Mouse (Mus musculus) heart, embryonic 14.5 days (tissue): ENCODE measurements around the gene Rnf111. TPM values are rescaled to one million over a fixed set of nuclear protein-coding genes. Genes with fewer than 3 reads are reported as not detected.

Source experiments
- ATAC-seq: fragments of 200-750 bp; cut with Nextera tagmentation; 2 replicates; pipeline ENCODE4 v1.8.0; 2017; ENCODE audit warnings: low read depth, moderate TSS enrichment; ENCODE audit not compliant: insufficient number of reproducible peaks, insufficient read depth, low FRiP score
- H3K27ac ChIP-seq, 2 experiments: fragments of 200-500 bp in 1 of 2; fragments of 300-500 bp in 1 of 2; sonication (generic) in 1 of 2; replicated peaks in 1 of 2; 2 replicates each; pipeline ENCODE4 v1.5.1; 2012 to 2014; ENCODE audit warnings: low read depth in 2 of 2, low read length in 2 of 2, control low read depth in 1 of 2, mild to moderate bottlenecking in 1 of 2, mixed read lengths in 1 of 2; ENCODE audit not compliant: control insufficient read depth in 1 of 2, insufficient read depth in 1 of 2
- H3K27me3 ChIP-seq: fragments of 300-500 bp; sonication (generic); 2 replicates; pipeline ENCODE4 v1.6.1; 2014; ENCODE audit warnings: mild to moderate bottlenecking, low read length, control low read depth; ENCODE audit not compliant: control insufficient read depth, insufficient read depth
- H3K36me3 ChIP-seq: fragments of 300-500 bp; sonication (generic); 2 replicates; pipeline ENCODE4 v1.6.1; 2014; ENCODE audit warnings: mild to moderate bottlenecking, control low read depth, low read length, mixed read lengths; ENCODE audit not compliant: control insufficient read depth, insufficient read depth
- H3K4me1 ChIP-seq, 2 experiments: fragments of 200-500 bp in 1 of 2; fragments of 300-500 bp in 1 of 2; sonication (generic) in 1 of 2; 2 replicates each; pipeline ENCODE4 v1.6.1; 2012 to 2014; ENCODE audit warnings: low read length in 2 of 2, control low read depth in 1 of 2, mixed read lengths in 1 of 2; ENCODE audit not compliant: control insufficient read depth in 2 of 2, insufficient read depth in 2 of 2
- H3K4me2 ChIP-seq: fragments of 300-500 bp; sonication (generic); 2 replicates; pipeline ENCODE4 v1.6.1; 2014; ENCODE audit warnings: mild to moderate bottlenecking, low read length
- H3K4me3 ChIP-seq, 2 experiments: fragments of 200-500 bp in 1 of 2; fragments of 300-500 bp in 1 of 2; sonication (generic) in 1 of 2; 2 replicates each; pipeline ENCODE4 v1.5.1; 2012 to 2014; ENCODE audit warnings: low read length in 2 of 2, mild to moderate bottlenecking in 2 of 2, control low read depth in 1 of 2, low read depth in 1 of 2, moderate library complexity in 1 of 2; ENCODE audit not compliant: control insufficient read depth in 1 of 2, insufficient read depth in 1 of 2
- H3K9ac ChIP-seq: fragments of 300-500 bp; sonication (generic); 2 replicates; pipeline ENCODE4 v1.6.1; 2014; ENCODE audit warnings: mild to moderate bottlenecking, low read length
- H3K9me3 ChIP-seq: fragments of 300-500 bp; sonication (generic); 2 replicates; pipeline ENCODE4 v1.6.1; 2016; ENCODE audit warnings: low read length, control low read depth; ENCODE audit not compliant: control insufficient read depth
- WGBS: fragments of 180-500 bp; shearing (Covaris S2); extraction: QIAGEN DNeasy Blood & Tissue Kit; methylation state at CpG from one replicate; pipeline ENCODE4 v1.1.7; 2014; 5-methylcytosine and 5-hydroxymethylcytosine counted together
- polyA plus RNA-seq: library from polyadenylated mRNA; unstranded; fragments of >200 nt; fragmentation: Nextera tagmentation; extraction: Ambion mirVana; gene quantifications from 2 replicates; pipeline ENCODE4 v1.2.1, GENCODE M21; 2014

Gene Rnf111
- polyA plus RNA-seq, 1 experiment from 2014 or later: 22.8 TPM

DNA sequence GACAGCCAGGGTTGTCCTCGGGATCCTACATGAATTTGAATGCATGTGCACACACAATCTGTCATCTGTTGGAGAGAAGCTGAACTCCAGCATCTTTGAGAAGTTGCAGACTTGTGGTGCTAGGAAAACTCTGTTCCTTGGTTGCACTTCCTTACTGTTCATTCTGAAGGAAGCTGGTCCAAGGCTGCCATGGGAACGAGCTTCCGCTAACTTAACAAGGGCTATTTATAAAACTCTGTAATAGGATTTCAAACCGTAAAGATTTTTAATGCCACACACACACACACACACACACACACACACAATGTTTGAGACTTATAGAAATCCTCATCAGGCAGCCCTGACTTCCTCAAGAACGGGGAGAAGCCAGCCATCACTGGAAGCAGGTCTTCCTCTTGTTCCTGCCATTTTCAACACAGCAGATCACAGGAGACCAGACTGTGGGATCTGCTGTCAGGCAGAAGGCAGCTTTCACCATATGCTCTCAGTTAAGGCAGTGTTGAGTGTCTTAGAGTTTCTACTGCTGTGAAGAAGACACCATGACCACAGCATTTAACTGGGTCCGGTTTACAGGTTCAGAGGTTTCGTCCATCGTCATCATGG, 101.5 kb downstream of the Rnf111 start:
- H3K36me3 ChIP-seq: peaks cover 24% of the 10 kb centered on the region
- no peaks in the 10 kb centered on the region for H3K9me3 ChIP-seq
- H3K4me2 ChIP-seq: no peak overlapping the region
- ATAC-seq: no peak
- H3K27ac ChIP-seq: no peak overlapping the region
- no peaks in the 10 kb centered on the region for H3K4me1 ChIP-seq
- no peaks in the 10 kb centered on the region for H3K27me3 ChIP-seq
- no peak overlapping the region for H3K9ac ChIP-seq
- H3K4me3 ChIP-seq: no peak overlapping the region
- 87% methylated on average over 8 of the region's 8 CpGs for WGBS

DNA sequence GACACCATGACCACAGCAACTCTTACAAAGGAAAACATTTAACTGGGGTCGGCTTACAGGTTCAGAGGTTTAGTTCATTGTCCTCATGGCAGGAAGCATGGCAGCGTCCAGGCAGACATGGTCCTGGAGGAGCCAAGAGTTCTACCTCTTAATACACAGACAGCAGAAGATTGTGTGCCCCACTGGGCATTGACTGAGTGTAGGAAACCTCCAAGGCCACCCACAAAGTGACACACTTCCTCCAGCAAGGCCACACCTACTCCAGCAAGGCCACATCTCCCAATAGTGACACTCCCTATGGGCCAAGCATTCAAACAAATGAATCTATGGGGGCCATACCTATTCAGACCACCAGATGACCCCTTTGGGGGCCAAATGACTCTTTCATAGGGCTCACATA, 107.4 kb downstream of the Rnf111 start:
- H3K4me2 ChIP-seq: no peak overlapping the region
- no peaks in the 10 kb centered on the region for H3K4me1 ChIP-seq
- H3K9ac ChIP-seq: no peak overlapping the region
- H3K9me3 ChIP-seq: no peaks in the 10 kb centered on the region
- peaks cover 42% of the 10 kb centered on the region for H3K36me3 ChIP-seq
- ATAC-seq: no peak
- no peaks in the 10 kb centered on the region for H3K27me3 ChIP-seq
- no peak overlapping the region for H3K4me3 ChIP-seq
- 86% methylated on average over 2 of the region's 2 CpGs for WGBS
- no peak overlapping the region for H3K27ac ChIP-seq

DNA sequence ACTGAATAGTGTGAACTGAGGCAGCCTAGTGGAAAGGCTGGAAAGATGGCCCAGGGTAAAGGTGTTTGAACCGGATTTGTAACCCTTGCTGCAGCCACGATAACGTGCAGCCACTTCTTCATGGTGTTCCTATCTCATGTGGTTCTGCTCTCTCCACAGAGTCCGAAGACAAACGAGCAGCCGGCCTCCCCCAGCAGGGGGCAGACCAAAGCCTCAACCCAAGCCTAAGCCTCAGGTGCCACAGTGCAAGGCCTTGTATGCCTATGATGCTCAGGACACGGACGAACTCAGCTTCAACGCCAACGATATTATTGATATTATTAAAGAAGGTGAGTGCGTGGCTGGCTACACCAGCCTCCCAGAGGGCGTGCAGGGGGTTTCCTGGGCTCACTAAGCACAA, 107.9 kb downstream of the Rnf111 start:
- WGBS: 86% methylated on average over 12 of the region's 12 CpGs
- no peak overlapping the region for H3K27ac ChIP-seq
- no peaks in the 10 kb centered on the region for H3K4me1 ChIP-seq
- H3K36me3 ChIP-seq: peaks cover 39% of the 10 kb centered on the region
- no peaks in the 10 kb centered on the region for H3K27me3 ChIP-seq
- H3K4me2 ChIP-seq: no peak overlapping the region
- H3K9ac ChIP-seq: no peak overlapping the region
- ATAC-seq: no peak
- H3K9me3 ChIP-seq: no peaks in the 10 kb centered on the region
- no peak overlapping the region for H3K4me3 ChIP-seq

DNA sequence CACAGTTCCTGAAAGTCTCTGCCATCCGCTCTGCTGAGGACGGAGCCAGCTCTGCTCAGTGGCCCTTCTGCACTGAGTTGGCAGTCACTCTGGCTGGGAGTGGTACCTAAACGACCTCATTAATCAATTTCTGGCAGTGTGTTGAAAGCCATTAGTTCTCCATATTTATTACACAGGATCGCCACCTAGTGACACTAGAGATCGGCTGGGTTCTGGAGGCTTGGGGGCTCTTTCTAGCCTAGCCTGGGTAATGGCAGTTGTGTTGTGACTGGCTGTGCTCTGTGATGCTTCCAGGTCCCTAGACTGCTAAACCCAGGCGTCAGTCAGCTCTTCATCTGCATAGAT, 111.0 kb downstream of the Rnf111 start:
- no peak overlapping the region for H3K4me3 ChIP-seq
- WGBS: 19% methylated on average over 6 of the region's 6 CpGs
- no peak overlapping the region for H3K4me2 ChIP-seq
- no peak overlapping the region for H3K27ac ChIP-seq
- peaks cover 27% of the 10 kb centered on the region for H3K36me3 ChIP-seq
- no peak for ATAC-seq
- no peaks in the 10 kb centered on the region for H3K4me1 ChIP-seq
- no peak overlapping the region for H3K9ac ChIP-seq
- H3K27me3 ChIP-seq: no peaks in the 10 kb centered on the region
- no peaks in the 10 kb centered on the region for H3K9me3 ChIP-seq

DNA sequence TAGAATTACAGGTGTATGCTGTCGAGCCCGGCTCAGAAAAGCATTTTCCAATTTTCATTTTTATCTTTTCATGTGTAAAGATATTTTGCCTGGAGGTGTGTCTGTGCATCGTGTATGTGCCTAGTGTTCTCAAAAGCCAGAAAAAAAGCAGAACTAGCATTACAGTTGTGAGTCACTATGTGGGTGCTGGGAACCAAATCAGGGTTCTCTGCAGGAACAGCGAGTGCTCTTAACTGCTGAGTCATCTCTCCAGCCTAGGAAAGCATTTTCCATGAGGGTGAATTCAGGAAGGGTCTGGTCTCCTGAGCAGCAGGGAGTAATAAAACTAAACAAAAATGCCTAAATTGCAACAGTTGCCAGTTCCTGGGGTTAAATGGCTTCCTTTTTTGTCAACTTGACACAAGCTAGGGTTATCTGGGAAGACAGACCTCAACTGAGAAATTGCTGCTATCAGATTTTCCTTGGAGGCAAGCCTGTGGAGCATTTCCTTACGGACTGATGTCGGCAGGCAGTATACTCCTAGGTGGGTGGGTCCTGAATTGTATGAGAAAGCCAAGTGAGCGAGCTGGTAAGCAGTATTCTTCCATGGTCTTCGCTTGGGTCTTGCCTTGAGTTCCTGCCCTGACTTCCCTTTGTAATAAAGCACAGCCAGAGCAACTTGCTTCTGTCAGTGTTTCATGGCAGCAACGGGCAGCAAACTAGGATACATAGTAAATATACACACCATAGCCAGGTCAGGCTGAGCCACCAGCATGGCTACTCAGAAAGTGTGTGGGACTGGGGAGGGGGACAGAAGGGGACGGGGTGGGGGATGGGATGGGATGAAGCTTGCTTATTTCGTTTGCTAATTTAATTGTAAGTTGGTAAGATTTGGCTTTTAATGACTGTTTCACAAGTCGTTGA, 111.6 kb downstream of the Rnf111 start:
- H3K27ac ChIP-seq: no peak overlapping the region
- no peaks in the 10 kb centered on the region for H3K9me3 ChIP-seq
- WGBS: 71% methylated on average over 12 of the region's 12 CpGs
- H3K27me3 ChIP-seq: no peaks in the 10 kb centered on the region
- H3K9ac ChIP-seq: no peak overlapping the region
- peaks cover 26% of the 10 kb centered on the region for H3K36me3 ChIP-seq
- H3K4me3 ChIP-seq: no peak overlapping the region
- H3K4me1 ChIP-seq: no peaks in the 10 kb centered on the region
- ATAC-seq: no peak
- no peak overlapping the region for H3K4me2 ChIP-seq

DNA sequence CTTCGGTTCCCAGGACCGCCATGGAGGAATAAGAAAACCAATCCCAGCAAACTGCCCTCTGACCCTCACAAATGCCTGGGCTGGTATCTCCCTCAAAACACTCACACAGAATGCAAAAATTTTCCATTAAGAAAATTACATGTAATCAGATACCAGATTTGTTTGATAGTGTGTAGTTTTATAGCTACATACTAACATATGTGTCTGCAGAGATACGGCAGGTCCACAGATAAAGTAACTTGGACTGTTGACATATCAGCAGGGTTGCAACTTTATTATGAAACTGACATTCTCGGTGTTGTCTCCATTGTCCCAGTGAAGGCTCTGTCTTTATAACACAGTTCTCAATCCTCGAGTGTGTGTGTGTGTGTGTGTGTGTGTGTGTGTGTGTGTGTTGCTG, 112.5 kb downstream of the Rnf111 start:
- Histone ChIP-seq H3K36me3 (peaks cover 20% of the 10 kb centered on the region), H3K9me3 (no peaks in the 10 kb centered on the region), H3K9ac (no peak overlapping the region), H3K4me3 (no peak overlapping the region), H3K27me3 (no peaks in the 10 kb centered on the region), H3K4me2 (no peak overlapping the region), H3K4me1 (no peaks in the 10 kb centered on the region), H3K27ac (no peak overlapping the region)
- WGBS: 89% methylated on average over 5 of the region's 5 CpGs
- ATAC-seq: no peak

DNA sequence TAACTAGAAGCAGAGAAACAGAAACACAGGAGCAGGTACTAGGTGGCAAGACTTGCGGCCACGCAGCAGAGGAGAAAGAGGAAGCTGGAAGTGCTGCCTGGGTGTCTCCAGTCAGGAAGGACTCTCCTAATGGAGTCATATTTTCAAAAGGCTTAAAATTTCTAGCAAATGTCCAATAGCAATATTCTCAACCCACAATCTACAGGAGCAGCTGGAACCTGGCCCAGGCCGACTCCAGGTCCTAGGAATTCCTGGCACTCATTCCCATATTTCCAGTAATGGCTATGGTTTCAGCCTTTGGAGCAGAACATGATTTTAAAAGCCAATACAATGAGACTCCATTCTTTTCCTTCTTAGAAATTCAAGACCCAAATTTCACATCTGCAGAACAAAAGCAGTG, 114.0 kb downstream of the Rnf111 start:
- ATAC-seq: no peak
- Histone ChIP-seq H3K4me3 (no peak overlapping the region), H3K4me1 (no peaks in the 10 kb centered on the region), H3K27me3 (no peaks in the 10 kb centered on the region), H3K27ac (no peak overlapping the region), H3K4me2 (no peak overlapping the region), H3K9me3 (no peaks in the 10 kb centered on the region), H3K9ac (no peak overlapping the region), H3K36me3 (peaks cover 27% of the 10 kb centered on the region)
- WGBS: 65% methylated on average over 3 of the region's 3 CpGs
